Mouse (Mus musculus) frontal cortex, adult (tissue): ENCODE measurements around the gene Csrnp1.

Experiments used
- ATAC-seq: cut with Nextera tagmentation; 2 replicates; pipeline ENCODE4 v1.9.2; 2017; ENCODE audit warnings: mild to moderate bottlenecking, moderate library complexity, mixed read lengths; ENCODE audit not compliant: low TSS enrichment

Csrnp1 gene

DNA sequence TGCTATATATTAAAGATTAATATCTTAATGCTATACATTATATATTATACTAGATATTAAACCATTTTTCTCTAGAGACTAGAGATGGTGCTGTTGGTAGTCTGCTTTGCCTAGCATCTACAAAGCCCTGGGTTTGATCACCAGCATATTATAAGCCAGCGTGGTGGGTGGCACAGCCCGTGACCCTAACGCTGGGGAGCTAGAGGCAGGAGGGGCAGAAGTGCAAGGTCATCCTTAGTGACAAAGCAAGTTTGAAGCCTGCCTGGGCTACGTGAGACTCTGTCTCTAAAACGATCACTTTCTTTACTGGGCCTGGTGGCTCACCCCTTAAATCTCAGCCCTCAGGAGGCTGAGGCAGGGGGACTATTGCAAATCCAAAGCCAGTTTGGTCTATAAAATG lies 18.4 kb upstream of the Csrnp1 start:
- ATAC-seq: no peak

DNA sequence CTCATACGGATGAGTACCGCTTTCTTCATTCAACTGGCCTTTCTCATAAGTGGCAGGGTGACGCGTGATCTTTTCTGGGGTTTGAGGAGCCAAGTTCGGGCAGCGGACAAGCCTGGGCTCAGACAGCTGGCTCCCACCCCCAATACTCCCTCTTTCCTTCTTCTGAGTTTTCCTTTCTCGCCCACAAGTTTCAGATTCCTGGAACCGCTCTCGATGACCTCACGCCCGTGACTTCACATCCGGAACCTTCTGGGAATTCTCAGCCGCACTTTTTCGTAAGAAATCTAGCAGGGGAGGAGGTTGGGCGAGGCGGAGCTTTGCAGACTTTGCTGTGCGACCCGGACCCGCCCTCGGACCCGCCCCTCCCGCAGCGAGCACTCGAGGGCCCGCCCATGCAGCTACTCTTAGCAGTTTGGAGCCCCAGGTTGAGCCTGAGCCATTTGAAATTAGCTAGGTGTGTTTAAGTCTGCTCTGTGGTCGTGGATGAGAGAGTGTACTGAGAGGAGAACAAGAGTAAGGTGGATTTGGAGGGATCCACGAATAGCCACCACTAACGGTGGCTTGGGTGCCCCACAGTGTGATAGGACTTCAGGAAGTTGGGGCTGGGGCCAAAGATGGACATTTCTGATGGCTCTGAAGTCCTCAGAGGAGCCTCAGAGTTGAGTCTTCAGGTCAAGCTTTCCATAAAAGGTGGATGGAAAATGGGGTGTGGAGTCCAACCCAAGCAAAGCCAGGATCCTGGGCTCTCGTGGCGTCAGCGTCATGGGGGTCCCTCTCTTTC lies 17.7 kb upstream of the Csrnp1 start:
- peak; percentile 73 for ATAC-seq

DNA sequence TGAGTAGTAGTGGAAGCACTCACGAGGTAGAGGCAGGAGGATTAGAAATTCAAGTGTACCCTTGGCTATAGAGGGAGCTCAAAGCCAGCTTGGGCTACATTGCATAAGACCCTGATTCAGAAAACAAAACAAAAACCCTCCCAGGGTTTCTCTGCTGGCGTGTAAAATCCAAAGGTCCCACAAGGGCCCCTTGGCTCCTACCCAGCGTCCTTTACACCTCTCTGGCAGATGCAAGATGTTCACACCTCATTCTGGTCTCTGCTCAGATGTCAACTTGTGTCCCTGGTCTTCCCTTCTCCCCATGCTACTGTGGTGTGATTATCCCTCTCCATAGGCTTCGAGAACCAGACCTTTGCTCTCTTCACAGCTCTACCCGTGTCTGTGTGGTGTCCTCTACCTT lies 16.3 kb upstream of the Csrnp1 start:
- no peak for ATAC-seq

DNA sequence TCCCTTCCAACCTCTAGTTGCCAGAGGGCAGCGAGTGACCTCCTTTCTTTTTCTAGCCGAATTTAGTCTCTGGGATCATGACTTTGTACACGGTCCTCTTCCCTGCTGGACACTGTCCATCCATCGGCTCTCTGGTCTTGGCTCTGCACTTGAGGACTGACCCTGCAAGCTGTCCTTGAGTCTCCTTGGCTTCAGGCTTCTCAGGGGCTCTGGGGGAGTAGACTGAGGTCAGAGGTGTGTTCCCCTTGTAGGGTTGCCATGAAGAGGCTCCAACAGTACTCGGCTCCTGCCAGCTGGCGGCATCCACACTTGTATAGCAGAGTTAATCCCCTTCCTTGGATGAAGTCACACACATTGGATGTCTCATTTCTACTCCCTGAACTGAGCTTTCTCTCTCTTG lies 15.2 kb upstream of the Csrnp1 start:
- no peak for ATAC-seq

DNA sequence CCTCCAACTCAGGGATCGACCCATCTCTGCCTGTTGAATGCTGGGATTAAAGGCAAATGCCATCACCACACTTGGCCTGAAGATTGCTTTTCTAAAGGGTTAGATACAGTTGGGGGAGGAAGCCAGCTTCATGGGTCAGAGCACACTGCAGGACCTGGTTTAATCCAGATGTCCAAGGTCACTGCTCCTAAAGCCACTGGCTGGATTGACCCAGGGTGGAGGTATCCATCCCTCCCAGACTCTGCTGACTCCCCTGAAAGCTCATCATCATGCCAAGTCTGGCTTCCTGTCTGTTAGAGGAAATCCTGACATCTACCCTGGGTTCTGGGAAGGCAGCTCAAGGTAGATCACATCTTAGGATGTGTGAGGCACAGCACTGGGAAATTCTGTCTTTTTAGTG lies 14.3 kb upstream of the Csrnp1 start:
- no peak for ATAC-seq

DNA sequence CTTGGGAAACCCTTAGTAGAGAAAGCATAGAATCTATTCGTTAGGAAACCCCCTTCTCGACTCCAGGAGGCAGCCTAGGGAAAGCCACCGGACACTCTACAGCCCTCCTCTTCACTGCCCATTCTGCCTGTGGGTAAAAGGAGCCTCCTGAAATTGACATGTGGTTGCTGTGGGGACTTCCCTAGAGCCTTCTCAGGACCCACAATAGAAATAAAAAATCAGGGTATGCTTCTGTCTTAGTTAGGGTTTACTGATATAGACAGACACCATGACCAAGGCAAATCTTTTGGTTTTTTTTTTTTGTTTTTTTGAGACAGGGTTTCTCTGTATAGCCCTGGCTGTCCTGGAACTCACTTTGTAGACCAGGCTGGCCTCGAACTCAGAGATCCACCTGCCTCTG lies 11.6 kb upstream of the Csrnp1 start:
- no peak for ATAC-seq

DNA sequence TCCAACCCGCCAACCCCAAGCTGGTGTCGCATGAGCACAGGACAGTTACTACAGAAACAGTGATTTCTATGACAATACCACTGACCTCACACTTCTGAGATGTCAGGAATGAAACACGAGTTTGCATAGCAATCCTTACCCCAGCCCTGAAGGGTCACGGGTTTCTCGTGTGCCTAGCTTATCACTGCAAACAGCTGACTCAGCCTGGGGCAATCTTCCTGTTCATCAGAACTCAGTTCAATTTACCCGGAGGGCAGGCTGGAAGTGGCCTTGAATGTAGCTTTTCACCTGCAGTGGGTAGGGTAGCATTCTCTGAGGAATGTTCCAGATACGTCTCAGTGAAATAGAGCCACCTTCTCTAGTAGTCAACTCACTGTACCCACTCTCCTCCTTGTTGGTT lies 9.7 kb upstream of the Csrnp1 start:
- no peak for ATAC-seq

DNA sequence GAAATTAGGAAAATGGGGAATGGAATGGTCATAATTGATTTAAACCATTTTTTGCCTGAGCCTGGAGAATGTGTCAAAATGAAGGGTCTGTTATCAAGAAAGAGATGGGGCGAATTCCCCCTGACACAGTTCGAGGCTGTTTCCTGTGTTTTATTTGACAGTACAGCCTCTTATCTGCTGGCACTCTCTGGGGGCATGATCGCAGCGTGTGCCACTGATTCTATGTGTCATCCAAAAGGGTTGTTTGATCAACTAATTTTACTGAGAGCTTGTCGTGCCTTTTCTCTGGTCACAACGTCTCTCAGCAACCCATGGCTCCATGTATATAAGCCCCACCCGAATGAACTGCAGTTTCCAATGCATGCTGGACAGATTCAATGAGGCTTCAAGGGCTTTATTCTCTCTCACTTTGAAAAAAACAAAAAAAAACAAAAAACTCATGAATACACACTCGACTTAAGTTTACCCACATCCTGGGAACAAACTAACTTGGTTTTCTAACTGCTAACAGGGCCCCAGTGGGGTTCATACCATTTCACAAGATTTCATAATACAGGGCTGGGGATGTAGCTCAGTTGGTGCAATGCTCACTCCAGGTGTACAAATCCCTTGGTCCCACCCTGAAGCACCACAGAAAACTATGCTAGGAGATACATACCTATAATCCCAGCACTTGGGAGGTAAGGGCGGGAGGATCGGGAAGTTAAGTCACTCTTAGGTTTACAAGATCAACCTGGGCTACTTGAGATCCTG lies 8.8 kb upstream of the Csrnp1 start:
- ATAC-seq: no peak

DNA sequence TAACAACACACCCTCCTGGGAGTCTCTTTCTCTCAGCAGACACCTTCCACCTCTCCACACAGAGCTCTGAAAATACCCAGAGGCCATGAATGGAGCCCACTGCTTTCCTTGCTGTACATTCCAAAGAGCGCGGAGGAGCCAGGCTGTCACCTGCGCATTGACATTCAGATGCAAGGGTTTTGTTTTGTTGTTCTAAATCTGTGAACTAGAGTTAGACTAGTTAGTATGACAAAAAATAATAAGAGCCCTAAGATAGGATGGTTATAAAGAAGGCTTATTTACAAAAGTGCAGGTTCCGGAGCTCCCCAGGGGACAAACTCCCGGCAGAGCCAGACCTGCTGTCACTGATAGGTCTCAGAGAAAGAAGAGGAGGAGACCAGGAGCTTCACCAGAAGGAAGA lies 6.9 kb upstream of the Csrnp1 start:
- no peak for ATAC-seq

DNA sequence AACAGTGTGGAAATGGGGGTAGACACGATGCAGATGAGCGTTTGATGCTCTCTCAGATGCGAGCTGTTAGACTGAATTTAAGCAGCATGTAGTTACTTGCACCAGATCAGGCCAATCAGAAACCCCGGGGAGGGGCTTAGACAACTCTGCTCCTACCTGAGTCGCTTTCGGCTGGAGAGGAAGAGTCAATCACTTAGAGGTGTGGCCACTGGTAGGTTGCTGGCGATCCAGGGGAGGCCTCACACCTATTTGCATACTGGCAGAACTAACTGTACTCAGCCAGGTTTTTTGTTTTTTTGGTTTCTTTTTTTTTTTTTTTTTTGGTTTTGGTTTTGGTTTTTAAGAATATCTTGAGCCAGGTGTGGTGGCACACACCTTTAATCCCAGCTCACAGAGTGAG lies 3.8 kb upstream of the Csrnp1 start:
- ATAC-seq: no peak

DNA sequence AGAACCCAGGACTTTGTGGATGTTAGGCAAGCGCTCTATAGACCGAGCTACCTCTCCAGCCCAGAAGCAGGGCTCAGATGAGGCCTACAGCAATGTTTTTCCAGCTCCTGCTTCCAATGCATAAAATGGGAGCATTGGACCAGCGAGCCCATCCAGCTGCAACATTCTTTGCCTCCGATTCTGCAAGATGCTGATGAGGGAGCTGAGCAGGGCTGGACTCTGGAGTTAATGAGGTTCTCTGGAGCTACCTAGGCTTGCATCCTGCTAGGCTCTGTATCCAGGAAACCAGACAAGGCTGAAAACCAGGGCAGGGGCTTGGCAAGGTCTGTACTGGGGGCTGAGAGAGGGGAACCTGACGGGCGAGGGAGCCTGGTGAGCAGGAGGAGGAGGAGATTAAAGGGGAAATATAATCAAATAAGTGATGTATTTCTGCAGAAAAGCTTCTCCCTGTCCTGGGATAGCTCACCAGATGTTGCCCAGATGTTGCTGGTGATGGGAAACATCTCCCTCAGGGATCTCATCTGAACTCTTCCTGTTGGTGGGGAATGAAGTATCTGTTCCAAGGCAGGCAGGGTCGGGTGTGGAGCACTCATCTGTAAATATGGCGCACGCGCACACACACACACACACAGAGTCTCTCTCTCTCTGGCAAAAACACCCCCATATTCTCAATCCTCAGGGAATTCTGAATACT lies 1.6 kb upstream of the Csrnp1 start:
- ATAC-seq: no peak

DNA sequence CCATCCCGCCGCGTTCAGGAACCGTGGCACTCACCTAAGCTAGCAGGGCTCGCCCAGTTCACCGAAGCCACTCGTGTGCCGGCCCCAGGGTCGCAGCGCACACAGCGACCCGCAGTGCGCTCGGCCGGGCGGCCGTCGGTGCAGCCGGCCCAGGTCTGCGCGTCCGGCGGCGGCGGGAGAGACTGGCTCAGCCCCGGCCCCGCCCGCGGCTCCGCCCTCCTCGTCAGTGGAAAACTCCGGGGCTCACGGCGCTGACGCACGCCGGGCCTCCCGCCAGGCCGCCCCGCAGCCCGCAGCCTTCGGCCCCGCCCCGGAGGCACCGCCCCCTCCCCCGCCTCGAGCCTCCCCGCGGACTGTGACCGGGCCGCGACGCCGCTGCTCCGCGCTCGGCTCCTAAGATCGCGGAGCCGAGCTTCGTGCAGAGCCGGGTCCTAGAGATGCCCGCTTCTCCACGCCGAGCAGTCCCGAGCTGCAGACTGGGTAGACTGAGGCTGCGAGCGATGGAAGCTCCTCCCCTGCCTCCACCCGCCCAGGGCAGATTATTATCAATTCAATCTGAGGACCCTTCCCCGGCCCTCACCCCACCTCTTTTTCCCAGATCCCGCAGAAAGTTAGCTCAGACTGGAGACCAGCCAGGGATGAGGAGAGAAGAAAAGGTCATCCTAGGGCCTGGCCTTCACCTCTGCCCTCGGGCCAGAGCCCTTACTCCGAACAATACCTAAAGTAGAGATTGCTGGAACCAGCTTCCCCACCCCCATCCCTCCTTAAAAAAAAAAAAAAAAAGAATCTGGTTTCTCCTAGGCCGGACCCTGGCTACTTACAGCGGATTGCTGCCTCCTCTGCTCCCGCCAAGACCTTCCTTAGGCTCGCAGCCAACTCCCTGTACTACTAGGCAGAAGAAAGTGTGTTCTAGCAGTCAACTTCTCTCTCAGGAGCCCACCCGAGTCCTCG lies 598 bp downstream of the Csrnp1 start:
- ATAC-seq: peak; percentile 38

DNA sequence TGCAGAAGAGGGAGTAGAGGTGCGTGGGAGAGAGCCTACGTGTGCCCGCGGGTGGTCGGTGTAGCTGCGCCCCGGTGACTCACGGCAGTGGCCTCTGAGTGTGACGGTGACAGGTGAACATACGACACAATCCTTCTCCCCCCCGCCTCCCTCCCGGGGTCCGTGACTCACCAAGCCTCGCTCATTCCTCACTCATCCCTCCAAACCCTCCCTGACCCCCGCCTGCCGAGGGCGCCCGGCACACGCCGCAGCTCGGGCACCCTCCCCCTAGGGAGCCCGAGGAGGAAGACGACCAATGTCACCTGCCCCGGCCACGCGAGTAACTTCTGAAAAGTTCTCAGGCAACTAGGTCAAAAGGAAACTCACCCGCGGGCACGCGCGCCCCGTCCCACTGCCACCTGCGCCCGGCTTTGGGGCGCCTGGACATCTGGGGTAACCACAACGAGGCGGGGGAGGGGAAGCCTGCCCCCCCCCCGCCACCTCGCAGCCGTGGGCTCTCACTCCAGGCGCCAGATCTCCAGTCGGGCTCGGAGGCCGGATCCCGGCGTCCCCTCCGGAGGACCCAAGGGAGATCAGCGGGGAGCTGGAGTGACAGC lies 1.4 kb downstream of the Csrnp1 start:
- ATAC-seq: no peak

DNA sequence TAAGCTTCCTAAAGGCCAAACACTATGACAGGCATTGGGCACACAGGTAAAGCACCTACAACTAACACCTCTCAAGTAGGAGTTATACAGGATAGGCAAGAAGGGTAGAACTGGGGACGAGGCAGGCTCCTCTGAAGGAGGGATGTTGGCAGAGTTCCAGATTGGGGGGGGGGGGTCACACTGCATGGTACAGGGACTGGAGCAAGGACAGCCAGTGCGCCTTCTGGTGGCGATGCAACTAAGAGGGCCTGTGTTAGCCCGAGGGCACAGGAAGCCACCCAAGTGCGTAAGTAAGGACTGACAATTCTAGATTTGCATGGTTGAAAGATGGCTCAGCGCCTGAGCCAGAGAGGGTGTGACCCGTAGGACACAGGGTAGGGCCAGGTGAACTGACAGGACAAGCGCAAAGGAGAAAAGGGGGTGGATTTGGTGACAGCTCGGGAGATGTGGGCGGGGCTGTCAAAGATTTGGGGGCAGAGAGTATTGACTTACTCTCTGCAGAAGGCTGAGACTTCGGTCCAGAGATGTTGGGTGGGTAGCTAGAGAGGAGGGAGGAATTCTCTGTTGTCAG lies 2.1 kb downstream of the Csrnp1 start:
- no peak for ATAC-seq

DNA sequence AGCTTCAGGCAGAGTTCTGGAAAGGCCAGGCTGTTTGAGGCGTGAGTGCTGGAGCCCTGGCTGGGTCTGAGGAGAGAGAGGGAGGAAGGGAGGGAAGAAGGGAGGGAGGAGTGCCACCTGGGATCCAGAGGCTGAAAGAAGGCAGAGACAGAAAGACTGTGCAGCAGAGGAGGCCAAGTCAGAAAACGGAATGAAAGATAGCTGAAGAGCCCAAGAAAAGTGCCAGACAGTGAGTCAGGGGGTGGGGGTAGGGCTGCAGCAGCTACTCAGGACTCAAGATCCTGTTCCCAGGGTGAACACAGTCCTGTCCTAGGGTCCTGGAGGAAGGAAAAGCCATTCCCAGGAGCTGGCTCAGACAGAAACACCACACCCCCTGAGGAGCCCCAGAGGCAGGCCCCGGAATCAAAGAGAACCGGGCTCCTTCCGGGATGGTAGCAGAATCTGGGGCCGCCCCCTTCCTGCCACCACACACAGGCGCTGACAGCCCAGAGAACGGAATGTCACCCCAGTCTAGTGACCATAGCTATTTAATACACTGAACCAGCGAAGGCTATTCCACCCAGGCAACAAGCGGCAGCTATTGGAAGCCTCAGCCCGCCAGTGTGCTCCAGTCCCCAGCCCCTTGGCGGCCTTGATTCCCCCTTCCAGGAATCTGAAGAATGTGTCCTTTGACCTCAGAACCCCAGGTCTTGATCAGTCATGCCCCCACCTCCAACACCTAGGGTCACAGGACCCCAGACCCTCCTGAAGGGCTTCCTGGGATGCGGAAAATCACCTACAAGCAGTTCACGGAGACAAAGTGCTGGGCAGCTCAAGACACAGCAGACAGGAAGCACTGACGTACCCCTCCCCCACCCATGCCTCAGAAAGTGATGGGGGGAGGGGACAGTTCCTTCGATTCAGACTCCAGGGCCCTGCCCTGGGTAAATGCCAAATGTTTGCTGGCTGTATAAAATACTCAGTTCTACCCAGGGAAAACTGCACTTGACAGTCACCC lies 3.0 kb downstream of the Csrnp1 start:
- ATAC-seq: peak; percentile 18

DNA sequence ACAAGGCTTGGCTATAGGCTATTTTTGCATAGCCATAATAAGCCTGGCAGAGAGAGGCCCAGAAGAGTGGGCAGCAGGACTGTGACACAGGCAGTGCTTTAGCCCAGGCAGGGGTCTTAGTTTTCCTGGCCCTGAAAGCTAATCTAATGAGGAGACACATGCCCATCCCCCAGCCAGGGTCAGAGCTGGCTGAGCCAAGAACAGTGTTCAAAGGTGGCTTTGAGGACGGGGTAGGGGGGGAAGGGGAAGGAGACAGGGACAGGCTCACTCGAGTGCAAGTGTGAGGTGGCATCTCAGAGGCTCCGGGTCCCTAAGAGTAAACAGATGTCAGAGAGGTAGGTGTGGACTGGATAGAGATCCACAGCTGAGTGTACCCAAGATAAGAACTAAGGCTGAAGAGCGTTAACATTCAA lies 3.7 kb downstream of the Csrnp1 start:
- ATAC-seq: no peak; the same call in 1 of the 2 replicates

DNA sequence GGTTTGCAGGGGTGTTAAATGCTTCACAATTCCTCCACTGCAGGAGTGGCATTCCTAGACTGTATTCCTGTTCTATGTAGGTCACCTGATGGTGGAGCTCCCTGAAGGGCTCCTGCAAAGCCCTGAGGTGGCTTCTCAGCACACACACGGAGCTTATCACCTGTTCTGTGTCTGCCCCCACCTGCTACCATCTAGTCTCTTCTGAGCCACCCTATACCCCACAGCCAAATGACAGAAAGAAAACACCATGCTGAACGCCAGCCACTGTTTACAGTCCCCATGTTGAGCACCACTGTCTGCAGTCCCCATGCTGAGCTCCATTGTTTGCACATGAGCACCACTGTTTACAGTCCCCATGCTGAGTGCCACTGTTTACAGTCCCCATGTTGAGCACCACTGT lies 4.7 kb downstream of the Csrnp1 start:
- ATAC-seq: no peak

DNA sequence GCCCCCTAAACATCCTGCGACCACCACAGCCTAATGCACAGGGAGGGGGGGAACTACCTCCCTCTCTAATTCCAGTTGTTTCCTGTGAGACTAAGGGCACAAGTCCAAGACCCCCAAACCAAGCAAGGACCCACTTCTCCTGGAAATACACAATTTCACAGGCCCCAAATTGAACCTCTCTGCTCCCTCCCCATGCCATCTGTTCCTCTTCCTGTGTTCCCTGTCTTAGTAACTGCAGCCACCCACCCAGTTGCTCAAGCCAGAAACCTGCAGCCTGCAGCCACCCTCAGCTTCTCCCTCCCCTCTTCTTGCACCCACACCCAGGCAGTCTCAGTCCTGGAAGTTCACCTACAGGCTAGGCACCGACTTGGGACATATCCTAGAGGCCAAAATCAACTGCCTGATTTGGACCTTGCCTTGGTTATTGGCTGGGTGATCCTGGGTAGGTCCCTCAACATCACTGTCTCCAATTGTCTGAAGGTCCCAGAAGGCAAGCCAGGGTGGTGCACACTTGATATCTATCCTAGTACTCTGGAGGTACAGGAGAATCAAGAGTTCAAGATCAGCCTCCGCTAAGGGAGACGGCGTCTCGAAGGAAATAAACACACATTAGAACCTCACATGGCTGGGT lies 5.5 kb downstream of the Csrnp1 start:
- ATAC-seq: peak; percentile 52

DNA sequence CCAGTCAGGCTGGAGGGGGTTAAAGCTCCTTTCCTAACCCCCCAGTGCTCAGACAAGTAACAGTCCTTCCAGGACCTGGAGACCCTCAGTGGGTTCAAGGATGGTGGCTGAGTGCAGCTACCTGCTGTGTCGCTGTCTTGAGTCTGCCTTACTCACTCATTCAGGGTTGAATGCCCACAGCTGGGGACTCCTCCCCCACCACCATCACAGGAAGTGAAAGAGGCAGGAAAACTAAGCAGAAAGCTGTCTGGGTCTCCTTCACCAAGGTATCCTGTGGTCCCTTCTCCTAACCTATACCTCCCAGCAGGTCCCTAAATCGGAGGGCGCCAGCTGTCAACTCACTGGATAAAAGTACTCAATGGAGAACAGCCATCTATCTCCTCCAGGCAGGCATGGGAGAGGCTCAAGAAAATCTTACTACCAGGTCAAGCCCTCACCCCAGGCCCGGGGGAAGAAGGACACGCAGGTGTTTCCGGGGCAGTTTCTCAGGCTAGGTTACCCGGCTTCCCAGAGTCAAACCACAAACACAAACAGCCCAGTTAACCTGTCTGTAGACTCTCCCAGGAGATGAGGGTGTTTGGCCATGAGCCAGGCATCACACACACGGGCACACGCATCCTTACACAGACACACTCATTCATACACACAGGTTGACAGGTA lies 6.2 kb downstream of the Csrnp1 start:
- no peak for ATAC-seq
